Mouse (Mus musculus): Measurements from ENCODE around the gene Aamp.

DNA sequence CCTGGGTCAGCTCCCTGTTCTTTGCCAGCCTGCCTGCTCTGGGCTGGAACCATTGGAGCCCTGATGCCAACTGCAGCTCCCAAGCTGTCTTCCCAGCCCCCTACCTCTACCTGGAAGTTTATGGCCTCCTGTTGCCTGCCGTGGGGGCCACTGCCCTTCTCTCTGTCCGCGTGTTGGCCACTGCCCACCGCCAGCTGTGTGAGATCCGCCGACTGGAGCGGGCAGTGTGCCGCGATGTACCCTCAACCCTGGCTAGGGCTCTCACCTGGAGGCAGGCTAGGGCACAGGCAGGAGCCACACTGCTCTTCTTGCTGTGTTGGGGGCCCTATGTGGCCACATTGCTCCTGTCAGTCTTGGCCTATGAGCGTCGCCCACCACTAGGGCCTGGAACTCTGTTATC is 5.5 kb downstream of the Aamp start:
- TF ChIP-seq CTCF (IDR thresholded peaks at IDR 0.05; ENCODE audit: borderline replicate concordance, insufficient read depth, low read length) (no peak), POLR2A (IDR thresholded peaks at IDR 0.05; ENCODE audit: low read depth, low read length) (no peak)

All from embryonic fibroblast, embryonic 13.5 days (primary cell).